15 mouse cellular contexts compared by ENCODE assay signal in the genomic region with DNA sequence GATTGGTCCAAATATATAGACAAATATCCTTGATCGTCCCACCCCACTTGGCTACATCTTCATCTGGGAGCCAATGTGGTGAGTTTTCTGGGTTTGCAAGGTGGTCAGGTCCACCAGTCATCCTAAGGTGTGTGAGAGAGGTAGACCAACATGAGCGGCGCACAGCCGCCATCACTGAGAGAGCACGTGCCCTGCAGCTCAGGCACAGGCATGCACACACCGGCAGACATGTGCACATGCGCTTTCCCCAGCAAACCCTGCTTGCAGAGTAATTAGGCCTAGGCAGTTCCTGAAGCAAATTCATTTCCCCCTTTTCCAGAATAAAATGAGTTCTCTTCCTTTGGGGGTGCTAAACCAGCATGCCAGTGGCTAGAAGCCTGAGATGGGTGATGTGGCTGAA. TPM values are rescaled to one million over a fixed set of nuclear protein-coding genes. Genes with fewer than 3 reads are reported as not detected.
DNase-seq lines count a peak whose midpoint lies in the region; ATAC-seq and TF ChIP-seq lines count a peak whose summit lies in the region.
"Had no signal": no experiment of that assay in that cellular context is flagged by ENCODE, and none has a peak within 500 bp of the region (broad histone marks: within the 10 kb centered on the region; RNA-seq: fewer than 3 reads in every experiment).

No protein-coding gene starts in this region.

- TF ChIP-seq CTCF in left cerebral cortex, adult 2 months (IDR thresholded peaks at IDR 0.05): no peak; the same call in 1 of the 2 replicates
- no peak for TF ChIP-seq CTCF in forebrain, postnatal 0 days (IDR thresholded peaks at IDR 0.05; ENCODE audit: low read depth)

- intact Hi-C loops in left cerebral cortex, adult 2 months (cut with DNase I): loop anchor here (2.0 to 5.0 kb wide), 2 partner anchors 107 to 310 kb away; no protein-coding TSS in a partner anchor

- no peaks in the 10 kb centered on the region for H3K9me3 ChIP-seq in forebrain, embryonic 15.5 days
- H3K9me3 ChIP-seq in forebrain, embryonic 11.5 days (ENCODE audit: control insufficient read depth, low read length): no peaks in the 10 kb centered on the region
- no peaks in the 10 kb centered on the region for H3K9me3 ChIP-seq in forebrain, postnatal 0 days (ENCODE audit: low read length)
- H3K9me3 ChIP-seq in midbrain, embryonic 16.5 days (replicated peaks; ENCODE audit: control insufficient read depth, low read length, poor library complexity, severe bottlenecking): no peaks in the 10 kb centered on the region
- H3K9me3 ChIP-seq: G1E; limb, embryonic 10.5 days; liver, embryonic 12.5 days; lung, embryonic 15.5 days had no signal

- ATAC-seq in forebrain, embryonic 15.5 days (replicated peaks): peak; percentile 42; the same call in 1 of the 2 replicates
- no peak for ATAC-seq in forebrain, embryonic 11.5 days (replicated peaks; ENCODE audit: low FRiP score)
- peak; percentile 44; the same call in 1 of the 2 replicates for ATAC-seq in forebrain, postnatal 0 days
- ATAC-seq in midbrain, embryonic 16.5 days: no peak
- ATAC-seq: liver, embryonic 12.5 days had no signal

- no peaks in the 10 kb centered on the region for H3K36me3 ChIP-seq in forebrain, embryonic 15.5 days
- no peaks in the 10 kb centered on the region for H3K36me3 ChIP-seq in forebrain, embryonic 11.5 days (ENCODE audit: control insufficient read depth, insufficient read depth, low read length)
- H3K36me3 ChIP-seq in forebrain, postnatal 0 days (ENCODE audit: insufficient read depth): no peaks in the 10 kb centered on the region
- no peaks in the 10 kb centered on the region for H3K36me3 ChIP-seq in midbrain, embryonic 16.5 days (ENCODE audit: control insufficient read depth, insufficient read depth, low read length)
- H3K36me3 ChIP-seq: G1E; limb, embryonic 10.5 days; liver, embryonic 12.5 days; lung, embryonic 15.5 days had no signal

- no peak for DNase-seq in forebrain, embryonic 11.5 days (ENCODE audit: low spot score)
- no peak for DNase-seq in left cerebral cortex, adult 2 months (ENCODE audit: extremely low spot score in 1 of 2, low spot score in 2 of 2)
- no peak for DNase-seq in left cerebral cortex, adult 9 months (ENCODE audit: low spot score in 2 of 2)
- DNase-seq in forebrain, postnatal 0 days: no peak
- DNase-seq in gastrocnemius, postnatal 25 days: no peak
- no peak for DNase-seq in layer of hippocampus, adult 8-10 months (ENCODE audit: low spot score in 2 of 2)
- DNase-seq: cerebellum, adult 9-11 months; gastrocnemius, adult 2 months; thymus, adult 2 months had no signal

- H3K4me2 ChIP-seq in forebrain, embryonic 15.5 days (replicated peaks): no peak overlapping the region
- H3K4me2 ChIP-seq in forebrain, embryonic 11.5 days (ENCODE audit: low read depth, low read length, severe bottlenecking): no peak overlapping the region
- no peak overlapping the region for H3K4me2 ChIP-seq in forebrain, postnatal 0 days (ENCODE audit: low read depth)
- no peak overlapping the region for H3K4me2 ChIP-seq in midbrain, embryonic 16.5 days (ENCODE audit: low read length)
- H3K4me2 ChIP-seq: liver, embryonic 12.5 days had no signal

- H3K9ac ChIP-seq in forebrain, embryonic 15.5 days (replicated peaks): no peak overlapping the region
- H3K9ac ChIP-seq in forebrain, embryonic 11.5 days (ENCODE audit: low read length): no peak overlapping the region
- H3K9ac ChIP-seq in forebrain, postnatal 0 days: no peak overlapping the region
- H3K9ac ChIP-seq in midbrain, embryonic 16.5 days (ENCODE audit: low read depth, low read length): no peak overlapping the region; the same call in 1 of the 2 replicates
- H3K9ac ChIP-seq: liver, embryonic 12.5 days; lung, embryonic 15.5 days had no signal

- peaks cover 43% of the 10 kb centered on the region for H3K4me1 ChIP-seq in forebrain, embryonic 15.5 days
- peaks cover 4% of the 10 kb centered on the region; the same call in 1 of the 2 replicates for H3K4me1 ChIP-seq in forebrain, embryonic 11.5 days (replicated peaks; ENCODE audit: control insufficient read depth, insufficient read depth, low read length)
- H3K4me1 ChIP-seq in forebrain, postnatal 0 days (ENCODE audit: insufficient read depth): peaks cover 13% of the 10 kb centered on the region
- peaks cover 47% of the 10 kb centered on the region for H3K4me1 ChIP-seq in midbrain, embryonic 16.5 days (ENCODE audit: control insufficient read depth, insufficient read depth, low read length)

- peak overlapping the region; percentile 71 for H3K27ac ChIP-seq in forebrain, embryonic 15.5 days (replicated peaks)
- H3K27ac ChIP-seq in forebrain, embryonic 11.5 days (ENCODE audit: low read depth, low read length): no peak overlapping the region
- peak overlapping the region; percentile 63 for H3K27ac ChIP-seq in left cerebral cortex, adult 2 months
- H3K27ac ChIP-seq in forebrain, postnatal 0 days (ENCODE audit: low read depth, low read length): peak overlapping the region; percentile 72
- peak overlapping the region; percentile 68 for H3K27ac ChIP-seq in midbrain, embryonic 16.5 days (ENCODE audit: low read length)
- H3K27ac ChIP-seq: gastrocnemius, adult 2 months; liver, embryonic 12.5 days; lung, embryonic 15.5 days had no signal

- 80% methylated on average over 7 of the region's 7 CpGs for WGBS in forebrain, embryonic 15.5 days
- 86% methylated on average over 7 of the region's 7 CpGs for WGBS in forebrain, embryonic 11.5 days
- 64% methylated on average over 7 of the region's 7 CpGs for WGBS in forebrain, postnatal 0 days
- WGBS in midbrain, embryonic 16.5 days: 66% methylated on average over 7 of the region's 7 CpGs

- no peak overlapping the region for H3K4me3 ChIP-seq in forebrain, embryonic 15.5 days
- no peak overlapping the region for H3K4me3 ChIP-seq in forebrain, embryonic 11.5 days (ENCODE audit: low read depth, low read length)
- no peak overlapping the region for H3K4me3 ChIP-seq in left cerebral cortex, adult 2 months
- no peak overlapping the region for H3K4me3 ChIP-seq in forebrain, postnatal 0 days (ENCODE audit: low read depth, low read length)
- no peak overlapping the region for H3K4me3 ChIP-seq in midbrain, embryonic 16.5 days (ENCODE audit: low read depth, low read length)
- H3K4me3 ChIP-seq: gastrocnemius, adult 2 months; liver, embryonic 12.5 days; lung, embryonic 15.5 days had no signal

- H3K27me3 ChIP-seq in forebrain, embryonic 15.5 days: peaks cover 5% of the 10 kb centered on the region; the same call in 1 of the 2 replicates
- peaks cover 10% of the 10 kb centered on the region for H3K27me3 ChIP-seq in forebrain, embryonic 11.5 days (ENCODE audit: control insufficient read depth, insufficient read depth, low read length)
- no peaks in the 10 kb centered on the region for H3K27me3 ChIP-seq in forebrain, postnatal 0 days (ENCODE audit: insufficient read depth, low read length)
- no peaks in the 10 kb centered on the region for H3K27me3 ChIP-seq in midbrain, embryonic 16.5 days (ENCODE audit: control insufficient read depth, insufficient read depth, low read depth, low read length)

RNA-seq across cellular contexts. Expression of a gene that starts 55.8 kb away (rescaled TPM):
- 67.0 and 71.6 TPM in 2 replicates for polyA plus RNA-seq in forebrain, embryonic 15.5 days (2015; fragmentation: Nextera tagmentation; extraction: Ambion mirVana)
- polyA plus RNA-seq in forebrain, embryonic 11.5 days (2014; fragmentation: Nextera tagmentation; extraction: Ambion mirVana): 140 and 146 TPM in 2 replicates
- 10 to 100 TPM; 41.9 to 42.3 TPM for total RNA-seq in left cerebral cortex, adult 2 months (2021)
- total RNA-seq in forebrain, postnatal 0 days (2014; rRNA removed): 41.6 and 58.5 TPM in 2 replicates
- polyA plus RNA-seq in forebrain, postnatal 0 days (2015; fragmentation: Nextera tagmentation; extraction: Ambion mirVana): 50.1 and 54.1 TPM in 2 replicates
- polyA plus RNA-seq in midbrain, embryonic 16.5 days (2015; fragmentation: Nextera tagmentation; extraction: Ambion mirVana): 50.6 and 50.7 TPM in 2 replicates
- total RNA-seq in gastrocnemius, postnatal 25 days (2021): 10 to 100 TPM; 54.8 to 57.9 TPM
- total RNA-seq in layer of hippocampus, adult 8-10 months (2022): 10 to 100 TPM; 61.7 to 67.5 (median 66.1) TPM

RNA-seq across cellular contexts. Expression of a gene that starts 56.0 kb away (rescaled TPM):
- 17.0 and 17.4 TPM in 2 replicates for polyA plus RNA-seq in forebrain, embryonic 15.5 days (2015; fragmentation: Nextera tagmentation; extraction: Ambion mirVana)
- polyA plus RNA-seq in forebrain, embryonic 11.5 days (2014; fragmentation: Nextera tagmentation; extraction: Ambion mirVana): 17.3 and 20.0 TPM in 2 replicates
- 10 to 100 TPM; 15.0 to 16.5 TPM for total RNA-seq in left cerebral cortex, adult 2 months (2021)
- 20.8 and 28.8 TPM in 2 replicates for total RNA-seq in forebrain, postnatal 0 days (2014; rRNA removed)
- 13.9 and 21.5 TPM in 2 replicates for polyA plus RNA-seq in forebrain, postnatal 0 days (2015; fragmentation: Nextera tagmentation; extraction: Ambion mirVana)
- 17.3 TPM in 2 replicates for polyA plus RNA-seq in midbrain, embryonic 16.5 days (2015; fragmentation: Nextera tagmentation; extraction: Ambion mirVana)
- 1 to 10 TPM; 2.5 to 4.4 TPM for total RNA-seq in gastrocnemius, postnatal 25 days (2021)
- total RNA-seq in layer of hippocampus, adult 8-10 months (2022): 10 to 100 TPM; 15.0 to 23.6 (median 19.6) TPM

Comparison
In these comparisons a context has a peak if more than half of its experiments do, and no peak if none do; other contexts are left out.
1. ATAC-seq: peak in forebrain, embryonic 15.5 days (single experiment) and forebrain, postnatal 0 days (single experiment); none in forebrain, embryonic 11.5 days (single experiment) and midbrain, embryonic 16.5 days (single experiment).